Mouse (Mus musculus) mature B cell (primary cell): ENCODE data around the gene Rgs6.

Experiments
- in situ Hi-C: fragments of 300-500 bp; cut with MboI; formaldehyde crosslinking; loops from 2 replicates; pipeline ENCODE4 v1.14.3; 2019

The Rgs6 gene

GRCm38 (mm10) chr12:83092001-83092400, 503.9 kb downstream of the Rgs6 start:
- in situ Hi-C loops, result no loop called here

GRCm38 (mm10) chr12:83097787-83098186, 509.7 kb downstream of the Rgs6 start:
- in situ Hi-C loops, result no loop called here

GRCm38 (mm10) chr12:83098646-83099371, 510.7 kb downstream of the Rgs6 start:
- in situ Hi-C loops, result no loop called here

GRCm38 (mm10) chr12:83099920-83100319, 511.8 kb downstream of the Rgs6 start:
- in situ Hi-C loops, result loop anchor here (25.0 kb wide), 1 partner anchor 387 kb away; the partner anchor contains the start of gene Dpf3

GRCm38 (mm10) chr12:83100413-83100812, 512.3 kb downstream of the Rgs6 start:
- in situ Hi-C loops, result loop anchor here (25.0 kb wide), 1 partner anchor 387 kb away; the partner anchor contains the start of gene Dpf3

GRCm38 (mm10) chr12:83100848-83101247, 512.8 kb downstream of the Rgs6 start:
- in situ Hi-C loops, result loop anchor here (25.0 kb wide), 1 partner anchor 386 kb away; the partner anchor contains the start of gene Dpf3

GRCm38 (mm10) chr12:83105514-83106119, 517.5 kb downstream of the Rgs6 start:
- in situ Hi-C loops, result loop anchor here (25.0 kb wide), 1 partner anchor 382 kb away; the partner anchor contains the start of gene Dpf3

- in situ Hi-C loops, result loop anchor here (25.0 kb wide), 1 partner anchor 381 kb away; the partner anchor contains the start of gene Dpf3
Observed at GRCm38 (mm10) chr12:83106120-83106517, 518.0 kb downstream of the Rgs6 start.

GRCm38 (mm10) chr12:83109486-83109885, 521.4 kb downstream of the Rgs6 start:
- in situ Hi-C loops, result loop anchor here (25.0 kb wide), 1 partner anchor 378 kb away; the partner anchor contains the start of gene Dpf3

GRCm38 (mm10) chr12:83109891-83110630, 522.0 kb downstream of the Rgs6 start:
- in situ Hi-C loops, result loop anchor here (25.0 kb wide), 1 partner anchor 377 kb away; the partner anchor contains the start of gene Dpf3

GRCm38 (mm10) chr12:83110711-83111110, 522.6 kb downstream of the Rgs6 start:
- in situ Hi-C loops, result loop anchor here (25.0 kb wide), 1 partner anchor 377 kb away; the partner anchor contains the start of gene Dpf3

- in situ Hi-C loops, result loop anchor here (25.0 kb wide), 1 partner anchor 375 kb away; the partner anchor contains the start of gene Dpf3
Observed at GRCm38 (mm10) chr12:83112283-83112682, 524.2 kb downstream of the Rgs6 start.

- in situ Hi-C loops, result loop anchor here (25.0 kb wide), 1 partner anchor 374 kb away; the partner anchor contains the start of gene Dpf3
Observed at GRCm38 (mm10) chr12:83112901-83113628, 525.0 kb downstream of the Rgs6 start.

- in situ Hi-C loops, result loop anchor here (25.0 kb wide), 1 partner anchor 373 kb away; the partner anchor contains the start of gene Dpf3
Observed at GRCm38 (mm10) chr12:83113971-83114370, 525.9 kb downstream of the Rgs6 start.

GRCm38 (mm10) chr12:83114396-83115053, 526.4 kb downstream of the Rgs6 start:
- in situ Hi-C loops, result loop anchor here (25.0 kb wide), 1 partner anchor 373 kb away; the partner anchor contains the start of gene Dpf3

GRCm38 (mm10) chr12:83124111-83124510, 536.0 kb downstream of the Rgs6 start:
- in situ Hi-C loops, result loop anchor here (25.0 kb wide), 1 partner anchor 363 kb away; the partner anchor contains the start of gene Dpf3

- in situ Hi-C loops, result no loop called here
Observed at GRCm38 (mm10) chr12:83125284-83125683, 537.2 kb downstream of the Rgs6 start.

GRCm38 (mm10) chr12:83126923-83127322, 538.8 kb downstream of the Rgs6 start:
- in situ Hi-C loops, result no loop called here

GRCm38 (mm10) chr12:83127955-83128354, 539.9 kb downstream of the Rgs6 start:
- in situ Hi-C loops, result no loop called here

GRCm38 (mm10) chr12:83128606-83129005, 540.5 kb downstream of the Rgs6 start:
- in situ Hi-C loops, result no loop called here
